Mouse (Mus musculus): ENCODE results near the gene Lin7a.

- TF ChIP-seq TAL1 (conservative IDR thresholded peaks at IDR 0.05; ENCODE audit: low read depth, low read length) (no peak), CTCF (IDR thresholded peaks at IDR 0.05; ENCODE audit: low read depth, low read length) (no peak), GATA1 (IDR thresholded peaks at IDR 0.05; ENCODE audit: borderline replicate concordance, low read length) (no peak), GATA2 (IDR thresholded peaks at IDR 0.05; ENCODE audit: borderline replicate concordance, low read depth, low read length) (no peak)
Measured at GRCm38 (mm10) chr10:107240986-107241385, 30.5 kb upstream of the Lin7a start.

Data from G1E (cell line).